Comparison of ENCODE assay signal across 8 mouse cellular contexts in the genomic region with DNA sequence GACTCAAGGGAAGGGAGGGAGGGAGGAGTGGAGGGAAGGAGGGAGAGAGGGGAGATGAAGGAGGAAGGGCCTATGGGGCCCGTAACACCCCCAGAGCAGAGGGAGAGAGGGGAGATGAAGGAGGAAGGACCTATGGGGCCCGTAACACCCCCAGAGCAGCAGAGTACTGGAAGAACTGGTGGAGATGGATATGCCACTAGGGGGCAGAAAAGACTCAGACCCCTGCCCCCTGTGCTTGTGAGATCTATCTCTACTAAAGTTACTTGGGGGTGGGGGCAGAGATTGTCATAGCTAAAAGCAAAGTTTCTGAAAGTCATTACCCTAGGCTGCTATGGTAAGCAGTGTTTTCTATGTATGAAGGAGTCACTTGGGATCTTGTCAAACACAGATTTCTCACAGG.
DNase-seq lines count a peak whose midpoint lies in the region; ATAC-seq and TF ChIP-seq lines count a peak whose summit lies in the region.

No protein-coding gene starts in this region.

- TF ChIP-seq CTCF in layer of hippocampus, adult 2 months (conservative IDR thresholded peaks at IDR 0.05) = peak; percentile 79
- TF ChIP-seq CTCF in MEL (IDR thresholded peaks at IDR 0.05 in 2 of 3, conservative IDR thresholded peaks at IDR 0.05 in 1 of 3; ENCODE audit: control insufficient read depth in 1 of 3, insufficient read depth in 1 of 3, low read depth in 2 of 3, low read length in 3 of 3, poor library complexity in 1 of 3, severe bottlenecking in 1 of 3) = peak; percentile 33 to 48 (median 47); a peak in 5 of 6 replicates

- H3K79me2 ChIP-seq in MEL (ENCODE audit: control insufficient read depth, insufficient read depth, low read length, poor library complexity) = no peaks in the 10 kb centered on the region

- peaks cover 0 to 4% of the 10 kb centered on the region in 2 experiments; a peak in 2 of 4 replicates for H3K27me3 ChIP-seq in MEL (ENCODE audit: control insufficient read depth in 1 of 2, insufficient read depth in 2 of 2, low read length in 2 of 2)
- no peaks in the 10 kb centered on the region for H3K27me3 ChIP-seq in limb, embryonic 12.5 days

- no peak overlapping the region for H3K4me2 ChIP-seq in limb, embryonic 12.5 days

- no peaks in the 10 kb centered on the region for H3K36me3 ChIP-seq in MEL (ENCODE audit: control insufficient read depth in 1 of 2, insufficient read depth in 2 of 2, low read length in 2 of 2)
- H3K36me3 ChIP-seq in limb, embryonic 12.5 days = peaks cover 39% of the 10 kb centered on the region

- peak; percentile 38 for TF ChIP-seq RAD21 in MEL (IDR thresholded peaks at IDR 0.05; ENCODE audit: low read depth, low read length)

- TF ChIP-seq POLR2A in MEL (IDR thresholded peaks at IDR 0.05; ENCODE audit: control insufficient read depth in 1 of 2, insufficient read depth in 1 of 2, low read depth in 1 of 2, low read length in 2 of 2, poor library complexity in 1 of 2) = no peak

- H3K9ac ChIP-seq in MEL (ENCODE audit: control insufficient read depth, low read depth, low read length, poor library complexity, severe bottlenecking) = no peak overlapping the region
- no peak overlapping the region for H3K9ac ChIP-seq in limb, embryonic 12.5 days (replicated peaks)

- H3K9me3 ChIP-seq in MEL (replicated peaks; ENCODE audit: insufficient read depth, low read length) = no peaks in the 10 kb centered on the region
- H3K9me3 ChIP-seq in limb, embryonic 12.5 days = no peaks in the 10 kb centered on the region

- peak; percentile 15 for DNase-seq in adrenal gland, postnatal 14 days
- DNase-seq in adrenal gland, adult 18-20 months (ENCODE audit: low spot score in 2 of 2) = no peak
- peak in 1 of 2 experiments; percentile 22 for DNase-seq in layer of hippocampus, adult 2 months (ENCODE audit: low spot score in 2 of 2)
- no peak for DNase-seq in layer of hippocampus, adult 8-10 months (ENCODE audit: low spot score in 2 of 2)
- peak; percentile 24 for DNase-seq in MEL (ENCODE audit: low read depth, low spot score)
- DNase-seq in gastrocnemius, adult 8-10 months (ENCODE audit: low spot score in 2 of 2) = no peak

- TF ChIP-seq EP300 in MEL (IDR thresholded peaks at IDR 0.05; ENCODE audit: low read depth in 1 of 2, low read length in 2 of 2) = no peak

- no peaks in the 10 kb centered on the region for H3K4me1 ChIP-seq in MEL (ENCODE audit: control insufficient read depth in 1 of 2, insufficient read depth in 2 of 2, low read length in 2 of 2)
- peaks cover 27% of the 10 kb centered on the region for H3K4me1 ChIP-seq in limb, embryonic 12.5 days (replicated peaks)

- WGBS in limb, embryonic 12.5 days = 56% methylated on average over 2 of the region's 2 CpGs

- H3K4me3 ChIP-seq in layer of hippocampus, adult 2 months = no peak overlapping the region
- no peak overlapping the region for H3K4me3 ChIP-seq in MEL (ENCODE audit: control insufficient read depth in 1 of 2, insufficient read depth in 1 of 2, low read depth in 2 of 2, low read length in 2 of 2)
- H3K4me3 ChIP-seq in limb, embryonic 12.5 days (replicated peaks) = no peak overlapping the region

- peak; percentile 46; the same call in 1 of the 2 replicates for ATAC-seq in limb, embryonic 12.5 days (ENCODE audit: insufficient number of reproducible peaks, insufficient read depth, low FRiP score, low TSS enrichment, low read depth)
- no peak for ATAC-seq in inflammation-experienced regulatory T-cells, adult 6 months

- no peak overlapping the region for H3K27ac ChIP-seq in layer of hippocampus, adult 2 months
- no peak overlapping the region for H3K27ac ChIP-seq in MEL (ENCODE audit: control insufficient read depth, low read depth, low read length)
- H3K27ac ChIP-seq in limb, embryonic 12.5 days = no peak overlapping the region

TF ChIP-seq in MEL, 35 proteins besides CTCF, POLR2A, EP300 and RAD21:
- TF ChIP-seq CHD1 (IDR thresholded peaks at IDR 0.05; ENCODE audit: low read depth, low read length) = no peak
- TF ChIP-seq ELF1 (IDR thresholded peaks at IDR 0.05; ENCODE audit: low read depth, low read length) = no peak
- TF ChIP-seq GATA1 (IDR thresholded peaks at IDR 0.05; ENCODE audit: low read depth, low read length) = no peak
- TF ChIP-seq ETS1 (IDR thresholded peaks at IDR 0.05; ENCODE audit: low read depth, low read length) = no peak
- no peak for TF ChIP-seq NRF1 (IDR thresholded peaks at IDR 0.05; ENCODE audit: insufficient read depth, low read depth, low read length, poor library complexity, severe bottlenecking)
- no peak for TF ChIP-seq ZNF384 (IDR thresholded peaks at IDR 0.05; ENCODE audit: low read depth, low read length)
- TF ChIP-seq ZKSCAN1 (IDR thresholded peaks at IDR 0.05; ENCODE audit: low read depth, low read length) = no peak
- peak; percentile 50 for TF ChIP-seq SMC3 (IDR thresholded peaks at IDR 0.05; ENCODE audit: low read depth, low read length)
- no peak for TF ChIP-seq GABPA (IDR thresholded peaks at IDR 0.05; ENCODE audit: low read depth, low read length)
- TF ChIP-seq TBP (IDR thresholded peaks at IDR 0.05; ENCODE audit: low read depth, low read length) = no peak
- no peak for TF ChIP-seq USF1 (IDR thresholded peaks at IDR 0.05; ENCODE audit: low read depth, low read length)
- TF ChIP-seq ZC3H11A (IDR thresholded peaks at IDR 0.05; ENCODE audit: low read depth, low read length) = peak; percentile 34
- TF ChIP-seq POLR2AphosphoS2 (IDR thresholded peaks at IDR 0.05; ENCODE audit: low read length) = no peak

Comparison
In these comparisons a context has a peak if more than half of its experiments do, and no peak if none do; other contexts are left out.
1. DNase-seq: peak in adrenal gland, postnatal 14 days (single experiment) and MEL (single experiment); none in adrenal gland, adult 18-20 months (0 of 2), layer of hippocampus, adult 8-10 months (0 of 2) and gastrocnemius, adult 8-10 months (0 of 2).